Mouse (Mus musculus): ENCODE measurements around the gene Snrpa1.

- TF ChIP-seq CTCF (IDR thresholded peaks at IDR 0.05; ENCODE audit: low read depth) (no peak), EP300 (IDR thresholded peaks at IDR 0.05; ENCODE audit: low read depth) (no peak)
These were observed 32.8 kb downstream of the Snrpa1 start for GRCm38 (mm10) chr7:66091553-66091952.
